Mouse (Mus musculus) MEL (cell line): ENCODE measurements around the gene Smyd1. TPM values are rescaled to one million over a fixed set of nuclear protein-coding genes. Genes with fewer than 3 reads are reported as not detected.

Source experiments
- DNase-seq: peaks from one replicate; pipeline ENCODE4 v3.0.0; 2011; ENCODE audit warnings: low read depth, low spot score
- H3K27ac ChIP-seq: 2 replicates; pipeline ENCODE4 v1.5.1; 2012; ENCODE audit warnings: low read depth, mild to moderate bottlenecking, control low read depth, low read length, moderate library complexity; ENCODE audit not compliant: control insufficient read depth
- H3K27me3 ChIP-seq, 2 experiments: fragments of 150-350 bp in 1 of 2; sonication (generic) in 1 of 2; 2 replicates each; pipeline ENCODE4 v1.6.1; 2012; ENCODE audit warnings: low read length in 2 of 2, mild to moderate bottlenecking in 2 of 2, improper control_type of control experiment in 1 of 2, moderate library complexity in 1 of 2; ENCODE audit not compliant: insufficient read depth in 2 of 2, control insufficient read depth in 1 of 2
- H3K36me3 ChIP-seq, 2 experiments: 2 replicates each; pipeline ENCODE4 v1.6.1; 2012 to 2014; ENCODE audit warnings: low read length in 2 of 2, improper control_type of control experiment in 1 of 2, inconsistent platforms in 1 of 2, mild to moderate bottlenecking in 1 of 2; ENCODE audit not compliant: insufficient read depth in 2 of 2, control insufficient read depth in 1 of 2
- H3K4me1 ChIP-seq, 2 experiments: fragments of 150-350 bp in 1 of 2; sonication (generic) in 1 of 2; 2 replicates each; pipeline ENCODE4 v1.6.1; 2012; ENCODE audit warnings: low read length in 2 of 2, improper control_type of control experiment in 1 of 2, mild to moderate bottlenecking in 1 of 2; ENCODE audit not compliant: insufficient read depth in 2 of 2, control insufficient read depth in 1 of 2
- H3K4me3 ChIP-seq, 2 experiments: fragments of 150-350 bp in 1 of 2; sonication (generic) in 1 of 2; 2 replicates each; pipeline ENCODE4 v1.5.1; 2012; ENCODE audit warnings: low read depth in 2 of 2, low read length in 2 of 2, mild to moderate bottlenecking in 2 of 2, moderate library complexity in 2 of 2, control low read depth in 1 of 2, improper control_type of control experiment in 1 of 2; ENCODE audit not compliant: control insufficient read depth in 1 of 2, insufficient read depth in 1 of 2
- H3K79me2 ChIP-seq: 2 replicates; pipeline ENCODE4 v1.6.1; 2012; ENCODE audit warnings: mild to moderate bottlenecking, low read length, moderate library complexity; ENCODE audit not compliant: control insufficient read depth, poor library complexity, insufficient read depth
- H3K9ac ChIP-seq: 2 replicates; pipeline ENCODE4 v1.6.1; 2012; ENCODE audit warnings: low read depth, mild to moderate bottlenecking, control low read depth, low read length, moderate library complexity; ENCODE audit not compliant: control insufficient read depth, poor library complexity, severe bottlenecking
- H3K9me3 ChIP-seq: fragments of 150-350 bp; sonication (generic); replicated peaks from 2 replicates; pipeline ENCODE4 v1.6.1; 2012; ENCODE audit warnings: mild to moderate bottlenecking, low read length, improper control_type of control experiment, moderate library complexity; ENCODE audit not compliant: insufficient read depth
- CHD1 ChIP-seq: IDR thresholded peaks from 2 replicates; pipeline ENCODE4 v1.6.1; 2012; ENCODE audit warnings: low read depth, mild to moderate bottlenecking, inconsistent platforms, low read length, improper control_type of control experiment
- CHD2 ChIP-seq: IDR thresholded peaks from 2 replicates; pipeline ENCODE4 v1.6.1; 2011; ENCODE audit warnings: low read length, improper control_type of control experiment
- E2F4 ChIP-seq: IDR thresholded peaks from 2 replicates; pipeline ENCODE4 v1.6.1; 2011; ENCODE audit warnings: low read depth, low read length, improper control_type of control experiment, borderline replicate concordance
- ELF1 ChIP-seq: IDR thresholded peaks from 2 replicates; pipeline ENCODE4 v1.6.1; 2014; ENCODE audit warnings: low read depth, mild to moderate bottlenecking, inconsistent platforms, low read length, improper control_type of control experiment, moderate library complexity
- GATA1 ChIP-seq: IDR thresholded peaks from 2 replicates; pipeline ENCODE4 v1.6.1; 2011; ENCODE audit warnings: low read depth, low read length, improper control_type of control experiment
- HCFC1 ChIP-seq: IDR thresholded peaks from 2 replicates; pipeline ENCODE4 v1.6.1; 2012; ENCODE audit warnings: low read depth, mild to moderate bottlenecking, inconsistent platforms, low read length, improper control_type of control experiment, moderate library complexity
- KAT2A ChIP-seq: conservative IDR thresholded peaks from 2 replicates; pipeline ENCODE4 v1.6.1; 2012; ENCODE audit warnings: low read depth, low read length, improper control_type of control experiment, inconsistent platforms
- MAX ChIP-seq: IDR thresholded peaks from 2 replicates; pipeline ENCODE4 v1.6.1; 2011; ENCODE audit warnings: low read length, improper control_type of control experiment
- MEF2A ChIP-seq: IDR thresholded peaks from 2 replicates; pipeline ENCODE4 v1.6.1; 2014; ENCODE audit warnings: low read depth, mild to moderate bottlenecking, inconsistent platforms, low read length, improper control_type of control experiment; ENCODE audit not compliant: poor library complexity, insufficient replicate concordance, severe bottlenecking; ENCODE audit errors: extremely low read depth
- MYB ChIP-seq: IDR thresholded peaks from 2 replicates; pipeline ENCODE4 v1.6.1; 2011; ENCODE audit warnings: mild to moderate bottlenecking, low read depth, low read length, improper control_type of control experiment
- MYC ChIP-seq: IDR thresholded peaks from 2 replicates; pipeline ENCODE4 v1.6.1; 2011; ENCODE audit warnings: low read depth, mild to moderate bottlenecking, low read length, improper control_type of control experiment, moderate library complexity
- NELFE ChIP-seq: IDR thresholded peaks from 2 replicates; pipeline ENCODE4 v1.6.1; 2011; ENCODE audit warnings: low read depth, low read length, improper control_type of control experiment
- NRF1 ChIP-seq: IDR thresholded peaks from 2 replicates; pipeline ENCODE4 v1.6.1; 2014; ENCODE audit warnings: low read depth, mild to moderate bottlenecking, inconsistent platforms, low read length, improper control_type of control experiment, moderate library complexity; ENCODE audit not compliant: poor library complexity, insufficient read depth, severe bottlenecking
- POLR2AphosphoS2 ChIP-seq: IDR thresholded peaks from 2 replicates; pipeline ENCODE4 v1.6.1; 2011; ENCODE audit warnings: low read length, improper control_type of control experiment
- POLR2AphosphoS5 ChIP-seq: IDR thresholded peaks from 2 replicates; pipeline ENCODE4 v1.6.1; 2012; ENCODE audit warnings: low read depth, borderline replicate concordance, mild to moderate bottlenecking, inconsistent platforms, low read length, moderate library complexity, mixed read lengths
- RAD21 ChIP-seq: IDR thresholded peaks from 2 replicates; pipeline ENCODE4 v1.6.1; 2011; ENCODE audit warnings: mild to moderate bottlenecking, low read depth, low read length, improper control_type of control experiment
- SIN3A ChIP-seq: IDR thresholded peaks from 2 replicates; pipeline ENCODE4 v1.6.1; 2012; ENCODE audit warnings: low read length, improper control_type of control experiment, inconsistent platforms
- SMC3 ChIP-seq: IDR thresholded peaks from 2 replicates; pipeline ENCODE4 v1.6.1; 2011; ENCODE audit warnings: low read depth, low read length, improper control_type of control experiment
- TAL1 ChIP-seq: IDR thresholded peaks from 2 replicates; pipeline ENCODE4 v1.6.1; 2012; ENCODE audit warnings: mild to moderate bottlenecking, inconsistent platforms, low read length, moderate library complexity, mixed read lengths
- TBP ChIP-seq: IDR thresholded peaks from 2 replicates; pipeline ENCODE4 v1.8.0; 2011; ENCODE audit warnings: low read depth, low read length, improper control_type of control experiment
- TCF12 ChIP-seq: IDR thresholded peaks from 2 replicates; pipeline ENCODE4 v1.6.1; 2014; ENCODE audit warnings: low read depth, mild to moderate bottlenecking, inconsistent platforms, low read length, improper control_type of control experiment, moderate library complexity
- UBTF ChIP-seq: IDR thresholded peaks from 2 replicates; pipeline ENCODE4 v1.6.1; 2012; ENCODE audit warnings: low read depth, mild to moderate bottlenecking, inconsistent platforms, low read length, improper control_type of control experiment, moderate library complexity, borderline replicate concordance; ENCODE audit not compliant: insufficient read depth
- USF1 ChIP-seq: IDR thresholded peaks from 2 replicates; pipeline ENCODE4 v1.6.1; 2014; ENCODE audit warnings: low read depth, mild to moderate bottlenecking, inconsistent platforms, low read length, improper control_type of control experiment, moderate library complexity
- ZKSCAN1 ChIP-seq: IDR thresholded peaks from 2 replicates; pipeline ENCODE4 v1.6.1; 2012; ENCODE audit warnings: low read depth, mild to moderate bottlenecking, inconsistent platforms, low read length, improper control_type of control experiment, moderate library complexity
- ZNF384 ChIP-seq: IDR thresholded peaks from 2 replicates; pipeline ENCODE4 v1.6.1; 2012; ENCODE audit warnings: low read depth, mild to moderate bottlenecking, inconsistent platforms, low read length, improper control_type of control experiment
- polyA plus RNA-seq, 2 experiments: library from polyadenylated mRNA; stranded (reverse) in 1 of 2; unstranded in 1 of 2; fragments of >175 nt in 1 of 2; fragments of >200 nt in 1 of 2; gene quantifications; 2 replicates each; pipeline versions ENCODE4 v1.2.1 to v1.2.4; 2012; ENCODE audit warnings: low replicate concordance in 2 of 2, low read depth in 1 of 2; ENCODE audit not compliant: insufficient read length in 2 of 2, insufficient read depth in 1 of 2, missing spikeins in 1 of 2
- total RNA-seq: library from RNA; depleted of rRNA; stranded (reverse); fragments of 300-350 nt; gene quantifications from 2 replicates; pipeline ENCODE4 v1.2.3, GENCODE M21; 2012

The Smyd1 gene
- total and polyA plus RNA-seq, 3 experiments, result 0.19 TPM; not detected in 2

GRCm38 (mm10) chr6:71338941-71339340 lies 16.9 kb upstream of the Smyd1 start:
- no peaks in the 10 kb centered on the region for H3K36me3 ChIP-seq
- H3K27ac ChIP-seq, result no peak overlapping the region
- H3K4me3 ChIP-seq, result no peak overlapping the region
- H3K4me1 ChIP-seq, result no peaks in the 10 kb centered on the region
- H3K9ac ChIP-seq, result no peak overlapping the region
- no peaks in the 10 kb centered on the region for H3K79me2 ChIP-seq
- H3K27me3 ChIP-seq, result peaks cover 0 to 1% of the 10 kb centered on the region in 2 experiments; a peak in 1 of 4 replicates
- TF ChIP-seq CHD2 (no peak), TAL1 (no peak), POLR2AphosphoS2 (no peak), SIN3A (no peak), ZNF384 (no peak), MYC (no peak), MEF2A (no peak), E2F4 (no peak)
- no peak for DNase-seq
- no peaks in the 10 kb centered on the region for H3K9me3 ChIP-seq

DNA sequence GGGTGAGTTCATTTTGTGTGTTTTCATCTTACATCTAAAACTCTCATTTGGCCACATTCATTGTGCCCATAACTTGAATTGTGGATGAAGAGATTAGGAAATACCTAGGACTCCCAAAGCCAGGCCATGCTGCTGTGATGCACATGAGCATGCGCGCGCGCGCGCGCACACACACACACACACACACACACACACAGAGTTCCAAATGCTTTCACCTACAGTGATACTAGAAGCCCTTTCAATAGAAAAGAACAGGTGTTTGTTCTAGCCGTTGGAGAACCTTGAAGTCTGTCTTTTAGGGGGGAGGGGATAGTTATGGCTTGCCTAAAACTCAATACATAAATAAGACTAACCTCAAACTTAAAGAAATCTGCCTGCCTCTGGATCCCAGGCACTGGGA lies 15.6 kb upstream of the Smyd1 start:
- H3K4me3 ChIP-seq, result no peak overlapping the region
- TF ChIP-seq NELFE, result no peak
- no peak for TF ChIP-seq ELF1
- no peak for TF ChIP-seq MYB
- TF ChIP-seq NRF1, result no peak
- no peak for TF ChIP-seq SMC3
- TF ChIP-seq POLR2AphosphoS5, result no peak
- TF ChIP-seq MAX, result no peak
- no peak for TF ChIP-seq ZKSCAN1
- TF ChIP-seq MEF2A, result no peak
- TF ChIP-seq UBTF, result no peak
- no peak for TF ChIP-seq GATA1
- no peak for TF ChIP-seq KAT2A
- no peak for TF ChIP-seq USF1
- TF ChIP-seq RAD21, result no peak
- no peak for TF ChIP-seq TBP
- TF ChIP-seq HCFC1, result no peak
- no peak for TF ChIP-seq TCF12
- TF ChIP-seq CHD2, result no peak
- TF ChIP-seq CHD1, result no peak
- TF ChIP-seq E2F4, result no peak
- DNase-seq, result no peak
- no peaks in the 10 kb centered on the region for H3K79me2 ChIP-seq
- H3K27me3 ChIP-seq, result peaks cover 0 to 1% of the 10 kb centered on the region in 2 experiments; a peak in 1 of 4 replicates
- no peaks in the 10 kb centered on the region for H3K9me3 ChIP-seq
- no peak overlapping the region for H3K9ac ChIP-seq
- no peak overlapping the region for H3K27ac ChIP-seq
- no peaks in the 10 kb centered on the region for H3K36me3 ChIP-seq
- H3K4me1 ChIP-seq, result no peaks in the 10 kb centered on the region
